17 mouse cellular contexts compared by ENCODE assay signal in genomic region chr2:125797872-125798271, GRCm38 (mm10).
"Had no signal": no experiment of that assay in that cellular context is flagged by ENCODE, and none has a peak within 500 bp of the region (broad histone marks: within the 10 kb centered on the region; RNA-seq: fewer than 3 reads in every experiment).

No protein-coding gene starts in this region.

- H3K27ac ChIP-seq: midbrain, embryonic 10.5 days; midbrain, embryonic 12.5 days; neural tube, embryonic 12.5 days had no signal

- ATAC-seq: midbrain, embryonic 16.5 days had no signal

- DNase-seq: lung, adult 18-20 months; lung, embryonic 14.5 days; lung, postnatal 10 days; lung, postnatal 4 days; midbrain, embryonic 14.5 days; retina, postnatal 1 day; right cerebral cortex, adult 18-20 months; right cerebral cortex, postnatal 25 days; right cerebral cortex, postnatal 4 days; spleen, adult 18-20 months; thymus, adult 18-20 months; thymus, postnatal 25 days had no signal

- H3K4me3 ChIP-seq: midbrain, embryonic 10.5 days; midbrain, embryonic 12.5 days; myocyte; neural tube, embryonic 12.5 days had no signal
